Comparison of ENCODE assay signal across 26 mouse cellular contexts in genomic region chr1:88643181-88643823, GRCm38 (mm10). TPM values are rescaled to one million over a fixed set of nuclear protein-coding genes. Genes with fewer than 3 reads are reported as not detected.
A peak's percentile ranks its signal among the peaks of the same experiment; 100 is the strongest.
DNase-seq lines count a peak whose midpoint lies in the region; ATAC-seq and TF ChIP-seq lines count a peak whose summit lies in the region.
"Had no signal": no experiment of that assay in that cellular context is flagged by ENCODE, and none has a peak within 500 bp of the region (broad histone marks: within the 10 kb centered on the region; RNA-seq: fewer than 3 reads in every experiment).

No protein-coding gene starts in this region.

- H3K9me3 ChIP-seq in forebrain, embryonic 13.5 days (replicated peaks), result no peaks in the 10 kb centered on the region
- H3K9me3 ChIP-seq in forebrain, embryonic 12.5 days, result no peaks in the 10 kb centered on the region
- H3K9me3 ChIP-seq in hindbrain, postnatal 0 days (ENCODE audit: low read length), result no peaks in the 10 kb centered on the region
- no peaks in the 10 kb centered on the region for H3K9me3 ChIP-seq in hindbrain, embryonic 11.5 days (ENCODE audit: control insufficient read depth, low read length)
- H3K9me3 ChIP-seq in forebrain, postnatal 0 days (ENCODE audit: low read length), result no peaks in the 10 kb centered on the region
- H3K9me3 ChIP-seq: heart, embryonic 12.5 days; kidney, embryonic 15.5 days; limb, embryonic 10.5 days; liver, embryonic 15.5 days; neural tube, embryonic 15.5 days had no signal

- peak; percentile 87 for DNase-seq in hindbrain, postnatal 0 days (ENCODE audit: low spot score)
- no peak for DNase-seq in hindbrain, embryonic 11.5 days (ENCODE audit: low spot score)
- DNase-seq in T-cell, adult 2 months (ENCODE audit: low spot score), result peak; percentile 43
- no peak for DNase-seq in forebrain, postnatal 0 days
- no peak for DNase-seq in layer of hippocampus, adult 2 months (ENCODE audit: low spot score in 2 of 2)
- DNase-seq: adrenal gland, adult 2 months; cerebellum, adult 8-10 months; gastrocnemius, postnatal 25 days; heart, adult 18-20 months; heart, postnatal 10 days; kidney, adult 11 months; kidney, postnatal 4 days; liver; lung, postnatal 4 days; right cerebral cortex, postnatal 25 days; thymus, postnatal 14 days had no signal

- H3K27me3 ChIP-seq in forebrain, embryonic 13.5 days, result no peaks in the 10 kb centered on the region
- H3K27me3 ChIP-seq in forebrain, embryonic 12.5 days, result no peaks in the 10 kb centered on the region; the same call in 1 of the 2 replicates
- H3K27me3 ChIP-seq in hindbrain, postnatal 0 days (ENCODE audit: insufficient read depth, low read length), result 0 out of 2 replicates have a peak, but pooled peaks cover 9% of the 10 kb centered on the region
- H3K27me3 ChIP-seq in hindbrain, embryonic 11.5 days (ENCODE audit: control insufficient read depth, insufficient read depth, low read length), result no peaks in the 10 kb centered on the region
- H3K27me3 ChIP-seq in forebrain, postnatal 0 days (ENCODE audit: insufficient read depth, low read length), result no peaks in the 10 kb centered on the region; the same call in 1 of the 2 replicates
- H3K27me3 ChIP-seq: heart, embryonic 12.5 days; kidney, embryonic 15.5 days; liver, embryonic 15.5 days; neural tube, embryonic 15.5 days had no signal

- ATAC-seq in forebrain, embryonic 13.5 days, result peak; percentile 58
- ATAC-seq in forebrain, embryonic 12.5 days (ENCODE audit: low FRiP score), result no peak
- peak; percentile 90 for ATAC-seq in hindbrain, postnatal 0 days
- ATAC-seq in hindbrain, embryonic 11.5 days (ENCODE audit: low FRiP score), result no peak
- peak; percentile 32; the same call in 1 of the 2 replicates for ATAC-seq in forebrain, postnatal 0 days
- ATAC-seq: CD4-positive, CD25-positive, alpha-beta regulatory T cell, adult 4 months; midbrain, embryonic 16.5 days had no signal

- no peak overlapping the region for H3K9ac ChIP-seq in forebrain, embryonic 13.5 days
- H3K9ac ChIP-seq in forebrain, embryonic 12.5 days, result no peak overlapping the region
- H3K9ac ChIP-seq in hindbrain, postnatal 0 days (replicated peaks; ENCODE audit: low read length), result no peak overlapping the region
- no peak overlapping the region for H3K9ac ChIP-seq in hindbrain, embryonic 11.5 days (ENCODE audit: low read depth, low read length)
- no peak overlapping the region for H3K9ac ChIP-seq in forebrain, postnatal 0 days
- H3K9ac ChIP-seq: heart, embryonic 12.5 days; kidney, embryonic 15.5 days; liver, embryonic 15.5 days; neural tube, embryonic 15.5 days had no signal

- H3K27ac ChIP-seq in forebrain, embryonic 13.5 days, result no peak overlapping the region
- no peak overlapping the region for H3K27ac ChIP-seq in forebrain, embryonic 12.5 days
- H3K27ac ChIP-seq in hindbrain, postnatal 0 days, result no peak overlapping the region
- no peak overlapping the region for H3K27ac ChIP-seq in hindbrain, embryonic 11.5 days (ENCODE audit: low read depth, low read length)
- no peak overlapping the region for H3K27ac ChIP-seq in forebrain, postnatal 0 days (ENCODE audit: low read depth, low read length)
- no peak overlapping the region for H3K27ac ChIP-seq in layer of hippocampus, adult 2 months
- H3K27ac ChIP-seq: kidney, embryonic 15.5 days; left cerebral cortex, adult 2 months; limb, embryonic 10.5 days; liver, embryonic 15.5 days; neural tube, embryonic 15.5 days had no signal

- whole genome bisulfite sequencing in forebrain, embryonic 13.5 days, result 50% methylated on average over 5 of the region's 5 CpGs
- 66% methylated on average over 5 of the region's 5 CpGs for whole genome bisulfite sequencing in forebrain, embryonic 12.5 days
- 32% methylated on average over 5 of the region's 5 CpGs for WGBS in hindbrain, postnatal 0 days
- WGBS in hindbrain, embryonic 11.5 days, result 52% methylated on average over 5 of the region's 5 CpGs
- WGBS in forebrain, postnatal 0 days, result 38% methylated on average over 5 of the region's 5 CpGs

- H3K4me2 ChIP-seq in forebrain, embryonic 13.5 days, result no peak overlapping the region
- H3K4me2 ChIP-seq in forebrain, embryonic 12.5 days, result no peak overlapping the region
- H3K4me2 ChIP-seq in hindbrain, postnatal 0 days (ENCODE audit: low read depth, low read length), result no peak overlapping the region
- H3K4me2 ChIP-seq in hindbrain, embryonic 11.5 days (replicated peaks; ENCODE audit: low read depth, low read length), result no peak overlapping the region
- H3K4me2 ChIP-seq in forebrain, postnatal 0 days (ENCODE audit: low read depth), result no peak overlapping the region
- H3K4me2 ChIP-seq: heart, embryonic 12.5 days; kidney, embryonic 15.5 days; liver, embryonic 15.5 days; neural tube, embryonic 15.5 days had no signal

- no peak for TF ChIP-seq CTCF in hindbrain, postnatal 0 days (IDR thresholded peaks at IDR 0.05; ENCODE audit: low read depth)
- TF ChIP-seq CTCF in forebrain, postnatal 0 days (IDR thresholded peaks at IDR 0.05; ENCODE audit: low read depth), result no peak
- TF ChIP-seq CTCF in layer of hippocampus, adult 2 months (conservative IDR thresholded peaks at IDR 0.05), result no peak

- peaks cover 16% of the 10 kb centered on the region for H3K4me1 ChIP-seq in forebrain, embryonic 13.5 days
- H3K4me1 ChIP-seq in forebrain, embryonic 12.5 days, result peaks cover 13% of the 10 kb centered on the region
- peaks cover 6% of the 10 kb centered on the region; the same call in 1 of the 2 replicates for H3K4me1 ChIP-seq in hindbrain, postnatal 0 days (ENCODE audit: insufficient read depth, low read length)
- H3K4me1 ChIP-seq in hindbrain, embryonic 11.5 days (replicated peaks; ENCODE audit: control insufficient read depth, insufficient read depth, low read length), result peaks cover 2% of the 10 kb centered on the region; the same call in 1 of the 2 replicates
- H3K4me1 ChIP-seq in forebrain, postnatal 0 days (ENCODE audit: insufficient read depth), result no peaks in the 10 kb centered on the region

- H3K4me3 ChIP-seq in forebrain, embryonic 13.5 days, result no peak overlapping the region
- H3K4me3 ChIP-seq in forebrain, embryonic 12.5 days (replicated peaks), result no peak overlapping the region
- no peak overlapping the region for H3K4me3 ChIP-seq in hindbrain, postnatal 0 days (ENCODE audit: low read length)
- no peak overlapping the region for H3K4me3 ChIP-seq in hindbrain, embryonic 11.5 days (ENCODE audit: low read depth, low read length)
- H3K4me3 ChIP-seq in forebrain, postnatal 0 days (ENCODE audit: low read depth, low read length), result no peak overlapping the region
- H3K4me3 ChIP-seq in layer of hippocampus, adult 2 months, result no peak overlapping the region
- H3K4me3 ChIP-seq: heart, embryonic 12.5 days; kidney, embryonic 15.5 days; left cerebral cortex, adult 2 months; limb, embryonic 10.5 days; liver, embryonic 15.5 days; neural tube, embryonic 15.5 days had no signal

- no peaks in the 10 kb centered on the region for H3K36me3 ChIP-seq in forebrain, embryonic 13.5 days (ENCODE audit: poor library complexity, severe bottlenecking)
- H3K36me3 ChIP-seq in forebrain, embryonic 12.5 days (replicated peaks), result no peaks in the 10 kb centered on the region
- H3K36me3 ChIP-seq in hindbrain, postnatal 0 days (ENCODE audit: insufficient read depth, low read length), result no peaks in the 10 kb centered on the region
- no peaks in the 10 kb centered on the region for H3K36me3 ChIP-seq in hindbrain, embryonic 11.5 days (ENCODE audit: control insufficient read depth, insufficient read depth, low read length)
- no peaks in the 10 kb centered on the region for H3K36me3 ChIP-seq in forebrain, postnatal 0 days (ENCODE audit: insufficient read depth)
- H3K36me3 ChIP-seq: heart, embryonic 12.5 days; kidney, embryonic 15.5 days; limb, embryonic 10.5 days; liver, embryonic 15.5 days; neural tube, embryonic 15.5 days had no signal

RNA-seq across cellular contexts. Expression of gene Arl4c, which starts 58.7 kb away (rescaled TPM):
- polyA plus RNA-seq in forebrain, embryonic 13.5 days (2015; fragmentation: Nextera tagmentation; extraction: Ambion mirVana), result 25.3 and 28.7 TPM in 2 replicates
- polyA plus RNA-seq in forebrain, embryonic 12.5 days (2016; fragmentation: Nextera tagmentation; extraction: Ambion mirVana), result 34.7 and 35.2 TPM in 2 replicates
- 69.3 and 83.8 TPM in 2 replicates for total RNA-seq in hindbrain, postnatal 0 days (2014; rRNA removed)
- 33.4 and 34.7 TPM in 2 replicates for polyA plus RNA-seq in hindbrain, postnatal 0 days (2015; fragmentation: Nextera tagmentation; extraction: Ambion mirVana)
- 10.4 and 10.9 TPM in 2 replicates for polyA plus RNA-seq in hindbrain, embryonic 11.5 days (2014; fragmentation: Nextera tagmentation; extraction: Ambion mirVana)
- 95.6 and 106 TPM in 2 replicates for total RNA-seq in forebrain, postnatal 0 days (2014; rRNA removed)
- 30.2 and 40.2 TPM in 2 replicates for polyA plus RNA-seq in forebrain, postnatal 0 days (2015; fragmentation: Nextera tagmentation; extraction: Ambion mirVana)
- total RNA-seq in layer of hippocampus, adult 2 months (2021), result 10 to 100 TPM; 27.6 to 27.7 TPM

Comparison
In these comparisons a context has a peak if more than half of its experiments do, and no peak if none do; other contexts are left out.
1. ATAC-seq: peak in forebrain, embryonic 13.5 days (single experiment), hindbrain, postnatal 0 days (single experiment) and forebrain, postnatal 0 days (single experiment); none in forebrain, embryonic 12.5 days (single experiment) and hindbrain, embryonic 11.5 days (single experiment).
2. DNase-seq: peak in hindbrain, postnatal 0 days (single experiment) and T-cell, adult 2 months (single experiment); none in hindbrain, embryonic 11.5 days (single experiment), forebrain, postnatal 0 days (single experiment) and layer of hippocampus, adult 2 months (0 of 2).